Comparison of ENCODE assay signal across 28 mouse cellular contexts in the genomic region with DNA sequence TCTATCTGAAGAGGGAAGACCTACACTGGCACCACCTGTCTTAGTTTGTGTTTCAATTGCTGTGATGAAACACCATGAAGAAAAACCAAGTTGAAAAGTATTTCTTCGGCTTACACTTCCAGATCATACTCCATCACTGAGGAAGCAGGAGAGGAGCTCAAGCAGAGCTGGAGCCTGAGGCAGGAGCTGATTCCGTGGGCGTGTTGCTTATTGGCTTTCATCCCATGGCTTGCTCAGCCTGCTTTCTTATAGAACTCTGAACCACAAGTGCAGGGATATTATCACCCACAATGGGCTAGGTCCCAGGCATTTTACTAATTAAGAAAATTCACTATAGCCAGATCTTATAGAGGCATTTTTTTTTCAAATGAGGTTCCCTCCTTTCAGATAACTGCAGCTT.
A peak's percentile ranks its signal among the peaks of the same experiment; 100 is the strongest.
DNase-seq lines count a peak whose midpoint lies in the region; ATAC-seq and TF ChIP-seq lines count a peak whose summit lies in the region.
"Had no signal": no experiment of that assay in that cellular context is flagged by ENCODE, and none has a peak within 500 bp of the region (broad histone marks: within the 10 kb centered on the region; RNA-seq: fewer than 3 reads in every experiment).

No protein-coding gene starts in this region.

- no peaks in the 10 kb centered on the region for H3K4me1 ChIP-seq in embryonic fibroblast, embryonic 13.5 days (ENCODE audit: control insufficient read depth, insufficient read depth, low read length)
- no peaks in the 10 kb centered on the region for H3K4me1 ChIP-seq in liver, embryonic 12.5 days
- H3K4me1 ChIP-seq: heart, embryonic 10.5 days; heart, embryonic 13.5 days had no signal

- no peak for TF ChIP-seq POLR2A in embryonic fibroblast, embryonic 13.5 days (IDR thresholded peaks at IDR 0.05; ENCODE audit: low read depth, low read length)

- H3K9ac ChIP-seq in liver, embryonic 12.5 days = no peak overlapping the region
- H3K9ac ChIP-seq: forebrain, postnatal 0 days; heart, embryonic 13.5 days; hindbrain, embryonic 14.5 days had no signal

- H3K9me3 ChIP-seq in liver, embryonic 12.5 days (replicated peaks) = no peaks in the 10 kb centered on the region
- H3K9me3 ChIP-seq: G1E; heart, embryonic 10.5 days had no signal

- no peak for TF ChIP-seq CTCF in embryonic fibroblast, embryonic 13.5 days (IDR thresholded peaks at IDR 0.05; ENCODE audit: borderline replicate concordance, insufficient read depth, low read length)

- WGBS in liver, embryonic 12.5 days (ENCODE audit: insufficient replicate concordance) = 53% methylated on average over 3 of the region's 3 CpGs

- H3K36me3 ChIP-seq in liver, embryonic 12.5 days = no peaks in the 10 kb centered on the region
- H3K36me3 ChIP-seq: G1E; heart, embryonic 10.5 days; heart, embryonic 13.5 days had no signal

- no peak overlapping the region for H3K4me2 ChIP-seq in liver, embryonic 12.5 days
- H3K4me2 ChIP-seq: heart, embryonic 13.5 days; hindbrain, embryonic 14.5 days had no signal

- no peaks in the 10 kb centered on the region for H3K27me3 ChIP-seq in liver, embryonic 12.5 days (replicated peaks)
- H3K27me3 ChIP-seq: CH12.LX; heart, embryonic 13.5 days had no signal

- peak; percentile 92 for ATAC-seq in frontal cortex, adult (ENCODE audit: low TSS enrichment)
- ATAC-seq in liver, embryonic 12.5 days = no peak
- ATAC-seq: activated CD4-positive, CD25-positive, alpha-beta regulatory T cell, adult 4 months; forebrain, embryonic 14.5 days; forebrain, postnatal 0 days; hindbrain, postnatal 0 days; inflammation-experienced regulatory T-cells, adult 6 months had no signal

- DNase-seq in frontal cortex, postnatal 14 days (ENCODE audit: low spot score in 2 of 2) = no peak
- DNase-seq in left cerebral cortex, postnatal 25 days (ENCODE audit: low spot score in 2 of 2) = peak; percentile 4 to 71
- no peak for DNase-seq in left cerebral cortex, postnatal 14 days (ENCODE audit: low spot score in 2 of 2)
- peak; percentile 15 for DNase-seq in right cerebral cortex, postnatal 25 days
- no peak for DNase-seq in right cerebral cortex, postnatal 4 days
- DNase-seq: adrenal gland, adult 8-10 months; adrenal gland, postnatal 25 days; B cell, adult 2 months; cerebellum, adult 18-20 months; cerebellum, adult 9-10 months; cerebellum, postnatal 14 days; forebrain, postnatal 0 days; gastrocnemius, postnatal 25 days; heart, adult 2 months; heart, postnatal 14 days; heart, postnatal 4 days had no signal

- peak overlapping the region; percentile 57 for H3K27ac ChIP-seq in embryonic fibroblast, embryonic 13.5 days (ENCODE audit: insufficient read depth, low read length)
- no peak overlapping the region for H3K27ac ChIP-seq in liver, embryonic 12.5 days
- H3K27ac ChIP-seq: heart, adult 2 months; heart, embryonic 10.5 days; heart, embryonic 13.5 days; hindbrain, embryonic 14.5 days; hindbrain, postnatal 0 days had no signal

- H3K4me3 ChIP-seq in embryonic fibroblast, embryonic 13.5 days (ENCODE audit: insufficient read depth, low read length) = no peak overlapping the region
- no peak overlapping the region for H3K4me3 ChIP-seq in liver, embryonic 12.5 days
- H3K4me3 ChIP-seq: heart, adult 2 months; heart, embryonic 10.5 days; heart, embryonic 13.5 days had no signal

- intact Hi-C loops in left cerebral cortex, postnatal 25 days (cut with DNase I) = no loop called here
- intact Hi-C loops in left cerebral cortex, postnatal 14 days (cut with DNase I) = no loop called here

Comparison
In these comparisons a context has a peak if more than half of its experiments do, and no peak if none do; other contexts are left out.
1. DNase-seq: peak in left cerebral cortex, postnatal 25 days (2 of 2) and right cerebral cortex, postnatal 25 days (single experiment); none in frontal cortex, postnatal 14 days (0 of 2), left cerebral cortex, postnatal 14 days (0 of 2) and right cerebral cortex, postnatal 4 days (single experiment).